Mouse (Mus musculus): Measurements from ENCODE around the gene 2210011C24Rik. TPM values are rescaled to one million over a fixed set of nuclear protein-coding genes. Genes with fewer than 3 reads are reported as not detected.
"Not testable (repeated sequence)": the region's sequence is repeated elsewhere in the genome, so short reads cannot be mapped to it uniquely, and the experiment has no call there.

Gene 2210011C24Rik
- total RNA-seq, 2 experiments from 2014 or later = 1.3 to 3.1 TPM

DNA sequence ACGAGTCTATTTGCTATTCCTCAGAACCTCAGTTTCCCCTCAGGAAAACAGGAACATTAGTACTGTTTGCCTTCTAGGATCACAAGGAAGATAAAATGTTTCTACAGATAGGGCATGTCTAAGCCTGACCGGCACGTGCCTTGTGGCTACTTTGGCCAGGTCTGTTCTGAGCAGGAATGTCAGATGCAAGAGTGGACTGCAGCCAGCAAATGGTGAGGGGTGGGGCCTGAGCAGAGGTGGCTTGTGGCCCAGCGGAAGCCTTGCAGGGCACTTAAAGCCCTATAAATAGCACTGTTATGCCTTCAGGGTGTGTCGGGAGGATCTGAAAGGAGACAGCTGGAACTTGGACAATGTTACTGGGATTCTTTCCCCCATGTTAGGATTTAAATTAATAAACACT, 11.1 kb upstream of the 2210011C24Rik start:
- intact Hi-C loops (cut with DNase I) = no loop called here
- no peak for DNase-seq (ENCODE audit: low spot score in 2 of 2)

DNA sequence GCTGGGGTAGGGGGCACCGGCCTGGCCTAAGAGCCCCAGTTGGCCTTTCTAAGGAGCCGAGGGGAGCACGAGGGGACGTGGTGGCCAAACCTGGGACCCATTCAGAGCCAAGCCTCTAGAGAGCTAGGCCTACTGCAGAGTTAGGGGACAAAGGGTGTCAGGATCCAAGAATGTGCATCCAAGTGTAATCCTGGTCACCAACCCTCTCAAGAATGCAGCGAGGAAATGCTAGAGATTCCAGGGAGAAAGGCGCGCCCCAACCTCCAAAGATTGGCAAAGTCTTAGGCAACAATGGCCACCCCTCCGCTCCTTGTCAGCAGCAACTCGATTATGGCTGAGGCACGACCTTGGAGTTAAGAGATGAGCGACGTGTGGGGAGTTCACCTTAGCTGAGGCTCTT, 9.6 kb upstream of the 2210011C24Rik start:
- intact Hi-C loops (cut with DNase I) = no loop called here
- DNase-seq (ENCODE audit: low spot score in 2 of 2) = no peak

DNA sequence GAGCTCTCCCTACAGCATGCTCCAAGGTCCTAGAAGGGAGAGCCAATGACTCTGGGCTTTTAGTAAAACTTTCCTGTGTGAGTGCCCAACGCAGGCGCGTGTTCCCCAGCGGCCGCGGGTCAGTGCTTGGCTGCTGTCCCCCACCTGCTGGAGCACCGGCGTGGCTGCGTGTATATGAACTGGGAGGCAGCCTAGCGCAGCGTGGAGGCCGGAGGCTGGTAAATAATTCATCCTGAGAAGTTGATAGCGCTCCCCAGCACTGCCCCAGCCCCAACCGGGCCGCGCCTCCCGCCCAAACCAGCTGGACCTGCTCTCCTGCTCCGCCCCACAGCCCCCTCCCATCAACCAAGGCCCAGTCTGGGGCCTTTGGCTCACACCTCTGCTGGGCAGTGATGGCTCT, 9.1 kb upstream of the 2210011C24Rik start, which contains the start of gene Palm3:
Palm3 (plus strand) TSS at position 376 of the 400 bp plus-strand sequence.
- intact Hi-C loops (cut with DNase I) = no loop called here
- no peak for DNase-seq (ENCODE audit: low spot score in 2 of 2)

DNA sequence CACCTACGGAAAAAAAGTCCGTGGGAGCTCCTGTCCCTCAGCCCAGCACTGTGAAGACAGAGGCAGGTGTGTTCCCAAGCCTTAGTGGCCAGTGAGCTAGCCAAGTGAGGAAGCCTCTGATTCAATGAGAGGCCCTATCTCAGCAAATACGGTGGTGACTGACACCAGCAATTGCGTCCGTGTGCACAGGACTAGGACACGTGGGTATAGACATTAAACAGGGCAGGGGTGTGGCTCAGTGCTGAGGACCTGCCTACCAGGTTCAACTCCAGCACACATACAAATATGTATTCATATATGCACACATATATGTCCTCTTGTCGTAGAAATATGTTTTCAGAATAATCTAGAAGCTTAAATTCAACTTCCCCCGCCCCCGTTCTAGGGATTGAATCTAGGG, 7.8 kb upstream of the 2210011C24Rik start:
- no peak for DNase-seq (ENCODE audit: low spot score in 2 of 2)
- intact Hi-C loops (cut with DNase I) = no loop called here

DNA sequence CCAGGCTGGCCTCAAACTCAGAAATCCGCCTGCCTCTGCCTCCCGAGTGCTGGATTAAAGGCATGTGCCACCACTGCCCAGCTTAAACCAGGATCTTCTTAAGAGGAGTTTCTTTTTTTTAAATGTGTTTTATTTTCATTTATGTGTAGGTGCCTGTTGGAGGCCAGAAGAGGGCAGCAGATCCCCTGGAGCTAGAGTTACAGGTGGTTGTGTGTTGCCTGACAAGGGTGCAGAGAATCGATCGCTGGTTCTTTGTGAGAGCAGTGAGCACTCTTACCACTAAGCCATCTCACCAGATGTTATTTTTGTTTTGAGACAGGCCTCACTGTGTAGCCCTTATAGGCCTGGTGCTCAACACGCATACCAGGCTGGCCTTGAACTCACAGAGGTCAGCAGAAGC, 3.9 kb upstream of the 2210011C24Rik start:
- intact Hi-C loops (cut with DNase I) = no loop called here
- no peak for DNase-seq (ENCODE audit: low spot score in 2 of 2)

DNA sequence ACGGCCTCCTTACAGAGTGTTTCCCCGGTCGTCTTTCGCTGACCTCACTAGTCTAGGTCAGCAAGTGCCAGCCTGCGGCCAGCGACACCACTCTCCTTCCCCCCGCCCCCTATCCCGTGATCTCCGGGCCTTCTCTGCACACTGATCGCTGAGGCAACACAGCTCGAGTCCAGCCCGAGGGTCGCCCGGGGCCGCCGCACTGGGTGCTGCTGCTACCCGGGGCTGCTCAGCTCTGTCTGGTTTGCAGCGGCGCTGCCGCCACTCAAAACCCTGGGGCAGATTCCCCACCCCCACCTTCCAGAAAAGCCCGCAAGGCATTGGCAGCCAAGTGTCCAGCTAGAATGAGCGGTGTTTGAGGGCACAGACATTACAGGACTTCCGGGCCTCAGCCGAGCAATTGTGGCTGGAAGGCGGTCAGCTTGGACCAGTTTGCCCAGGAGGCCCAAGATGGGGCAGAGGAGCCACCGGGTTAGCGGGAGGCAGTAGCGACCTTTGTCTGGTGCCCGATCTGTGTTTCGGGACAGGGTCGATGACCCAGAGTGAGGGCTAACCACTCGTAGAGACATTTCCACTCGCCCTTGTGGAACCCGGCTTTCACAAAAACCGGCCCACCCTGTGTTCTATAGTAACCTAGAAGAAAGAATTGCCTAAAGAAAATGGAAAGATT, 661 bp upstream of the 2210011C24Rik start:
- no peak for DNase-seq (ENCODE audit: low spot score in 2 of 2)
- intact Hi-C loops (cut with DNase I) = loop anchor here (5.0 kb wide), 1 partner anchor 55 kb away; the partner anchor contains the start of genes Gm10643 and Rfx1

DNA sequence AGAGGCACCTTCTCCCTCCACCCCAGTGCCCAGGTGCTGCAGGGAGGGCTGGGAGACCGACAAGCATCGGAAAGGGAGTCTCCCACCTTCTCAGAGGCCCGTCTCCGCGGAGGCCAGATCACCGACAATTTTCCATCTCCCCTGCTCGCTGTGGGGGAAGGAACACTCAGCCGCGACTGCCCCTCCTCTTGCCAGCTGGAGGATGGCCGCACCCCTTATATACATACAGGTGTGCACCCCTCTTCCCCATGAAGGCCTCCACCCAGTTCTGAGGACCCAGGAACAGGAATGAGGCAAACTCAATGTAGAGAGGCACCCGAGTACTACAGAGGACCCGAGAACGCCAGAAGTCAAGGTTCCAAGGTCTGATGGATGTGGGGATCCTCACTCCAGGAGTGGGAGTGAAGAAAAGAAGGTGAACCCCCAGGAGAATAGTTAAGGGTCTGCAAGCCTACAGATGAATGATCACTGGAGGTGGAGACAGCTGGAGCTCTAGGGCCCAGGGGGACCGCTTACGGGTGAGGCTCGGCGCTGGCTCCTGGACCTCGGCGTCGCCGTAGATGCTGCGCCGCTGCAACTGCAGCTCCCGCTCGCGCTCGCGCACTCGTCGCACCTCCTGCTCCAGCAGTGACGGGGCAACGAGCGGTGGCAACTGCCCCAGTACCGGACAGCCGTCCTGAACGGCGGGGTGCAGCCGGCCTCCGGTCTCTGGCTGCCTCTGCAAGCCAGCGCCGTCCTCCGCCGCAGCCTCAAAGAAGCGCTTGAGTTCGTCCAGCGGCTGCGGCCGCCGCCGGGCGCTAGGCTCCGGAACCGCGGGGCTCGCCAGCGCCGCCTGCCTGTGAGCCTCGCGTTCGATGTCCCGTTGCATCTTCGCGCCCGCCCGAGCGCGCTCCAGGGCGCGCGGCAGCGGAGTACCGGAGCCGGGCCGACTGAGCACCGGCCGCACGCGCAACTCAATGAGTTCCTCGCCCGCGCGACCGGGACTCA, 1.1 kb downstream of the 2210011C24Rik start:
- peak; percentile 65 for DNase-seq (ENCODE audit: low spot score in 2 of 2)
- intact Hi-C loops (cut with DNase I) = loop anchor here (5.0 kb wide), 1 partner anchor 56 kb away; the partner anchor contains the start of genes Gm10643 and Rfx1

DNA sequence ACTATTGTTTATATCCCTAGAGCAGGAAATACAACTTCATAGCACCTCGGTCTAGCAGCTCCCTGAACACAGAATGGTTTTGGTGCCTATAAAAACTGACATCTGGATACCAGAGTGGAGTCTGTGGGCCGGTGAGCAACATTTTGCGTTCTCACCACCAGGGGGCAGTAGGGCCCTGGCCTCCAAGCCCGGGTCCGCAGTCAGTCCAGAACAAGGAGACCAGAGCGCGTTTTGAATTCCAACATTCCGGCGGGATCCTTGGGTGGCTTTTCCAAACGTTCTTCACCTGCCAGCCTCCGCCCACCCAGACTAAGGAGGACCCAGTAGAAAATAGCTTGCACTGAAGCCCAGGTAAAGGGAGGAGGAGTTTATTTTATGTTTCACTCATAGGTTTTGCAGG, 2.1 kb downstream of the 2210011C24Rik start:
- intact Hi-C loops (cut with DNase I) = loop anchor here (5.0 kb wide), 1 partner anchor 57 kb away; the partner anchor contains the start of genes Gm10643 and Rfx1
- DNase-seq (ENCODE audit: low spot score in 2 of 2) = peak; percentile 83 to 84

DNA sequence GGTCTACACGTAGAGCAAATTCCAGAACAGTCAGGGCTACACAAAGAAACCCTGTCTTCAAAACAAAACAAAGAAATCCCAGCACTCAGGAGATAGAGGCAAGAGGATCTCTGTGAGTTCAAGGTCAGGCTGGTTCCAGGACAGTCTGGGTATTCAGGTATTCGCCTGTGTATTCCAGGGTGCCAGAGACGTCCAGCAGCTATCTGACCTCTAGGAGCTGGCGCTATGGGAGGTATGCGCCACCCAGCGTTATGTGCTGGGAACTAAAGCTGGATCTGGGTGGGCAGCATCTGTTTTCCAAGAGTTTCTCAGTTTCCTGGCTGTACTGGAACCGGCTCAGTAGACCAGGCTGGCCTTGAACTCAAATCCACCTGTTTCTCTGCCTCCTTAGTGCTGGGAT, 3.6 kb downstream of the 2210011C24Rik start:
- intact Hi-C loops (cut with DNase I) = no loop called here
- DNase-seq (ENCODE audit: low spot score in 2 of 2) = no peak

DNA sequence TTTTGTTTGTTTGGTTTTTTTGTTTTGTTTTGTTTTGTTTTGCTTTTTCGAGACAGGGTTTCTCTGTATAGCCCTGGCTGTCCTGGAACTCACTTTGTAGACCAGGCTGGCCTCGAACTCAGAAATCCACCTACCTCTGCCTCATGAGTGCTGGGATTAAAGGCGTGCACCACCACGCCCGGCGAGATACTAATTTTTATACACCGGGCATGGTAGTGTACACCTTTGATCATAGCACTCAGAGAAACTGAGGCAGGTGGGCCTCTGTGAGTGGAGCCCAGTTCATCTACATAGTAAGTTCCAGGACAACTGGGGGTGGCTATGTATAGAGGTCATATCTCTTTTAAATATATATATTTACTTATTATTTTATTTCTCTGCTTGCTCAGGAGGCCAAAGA, 6.5 kb downstream of the 2210011C24Rik start:
- intact Hi-C loops (cut with DNase I); DNase-seq (ENCODE audit: low spot score in 2 of 2): not testable (repeated sequence)

DNA sequence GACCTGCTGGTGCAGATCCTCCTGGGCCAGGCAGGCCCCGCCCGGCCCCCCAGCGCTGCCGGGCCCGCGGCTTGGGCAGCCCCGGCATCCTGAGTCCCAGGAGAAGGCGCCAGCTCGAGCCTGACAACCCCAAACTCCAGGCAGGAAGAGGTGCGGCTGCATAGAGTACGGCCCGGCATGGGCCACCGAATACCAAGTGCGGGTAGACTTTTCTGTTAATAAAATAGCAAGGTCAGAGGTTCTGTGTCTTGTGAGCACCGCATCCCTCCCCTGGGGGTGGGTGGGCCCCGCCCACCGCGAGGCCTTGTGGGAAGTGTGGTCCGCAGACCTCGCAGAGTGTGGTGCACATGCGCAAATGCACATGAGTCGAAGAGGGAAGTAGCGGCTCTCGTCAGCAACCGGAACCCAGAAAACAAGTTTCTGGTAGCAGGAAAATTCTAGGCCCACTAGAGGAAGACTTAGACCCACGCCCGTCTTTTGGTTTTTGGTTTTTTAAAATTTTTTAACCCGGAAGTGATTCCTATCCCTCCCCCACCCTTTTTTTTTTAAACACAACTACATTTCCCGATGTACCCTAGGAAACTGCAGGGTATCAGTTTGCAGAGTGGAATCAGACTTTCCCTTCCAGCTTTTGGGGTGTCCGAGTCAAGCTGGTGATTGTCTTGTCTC, 7.3 kb downstream of the 2210011C24Rik start:
- intact Hi-C loops (cut with DNase I) = no loop called here
- DNase-seq (ENCODE audit: low spot score in 2 of 2) = peak; percentile 92 to 93

DNA sequence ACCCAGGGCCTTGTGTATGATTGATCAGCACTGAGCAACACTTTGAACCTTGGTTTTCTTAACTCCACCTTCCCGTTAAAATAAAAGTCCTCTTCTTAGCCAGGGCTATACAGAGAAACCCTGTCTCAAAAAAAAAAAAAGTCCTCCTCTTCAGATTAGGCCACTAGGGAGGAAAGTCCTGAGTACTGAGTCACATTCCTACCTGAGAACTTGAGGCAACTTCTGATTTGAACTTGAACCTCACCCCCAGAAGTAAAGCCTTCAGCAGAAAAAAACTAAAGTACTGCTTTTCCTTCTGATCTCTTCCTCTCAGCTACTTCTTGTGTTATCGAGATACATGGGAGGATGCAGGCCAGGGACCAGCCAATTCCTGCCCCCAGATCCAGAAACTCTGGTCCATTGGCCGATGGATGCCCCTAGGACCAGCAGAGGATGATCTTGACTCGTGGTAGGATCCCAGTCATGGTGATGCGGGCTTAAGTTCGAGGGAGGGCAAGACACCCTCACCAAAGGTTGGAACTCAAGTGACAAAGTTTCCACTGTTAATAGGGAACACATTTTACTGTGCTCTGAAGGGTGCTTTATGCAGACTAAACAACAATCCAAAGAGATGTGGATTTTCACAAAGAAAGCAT, 8.2 kb downstream of the 2210011C24Rik start:
- no peak for DNase-seq (ENCODE audit: low spot score in 2 of 2)
- intact Hi-C loops (cut with DNase I) = no loop called here

DNA sequence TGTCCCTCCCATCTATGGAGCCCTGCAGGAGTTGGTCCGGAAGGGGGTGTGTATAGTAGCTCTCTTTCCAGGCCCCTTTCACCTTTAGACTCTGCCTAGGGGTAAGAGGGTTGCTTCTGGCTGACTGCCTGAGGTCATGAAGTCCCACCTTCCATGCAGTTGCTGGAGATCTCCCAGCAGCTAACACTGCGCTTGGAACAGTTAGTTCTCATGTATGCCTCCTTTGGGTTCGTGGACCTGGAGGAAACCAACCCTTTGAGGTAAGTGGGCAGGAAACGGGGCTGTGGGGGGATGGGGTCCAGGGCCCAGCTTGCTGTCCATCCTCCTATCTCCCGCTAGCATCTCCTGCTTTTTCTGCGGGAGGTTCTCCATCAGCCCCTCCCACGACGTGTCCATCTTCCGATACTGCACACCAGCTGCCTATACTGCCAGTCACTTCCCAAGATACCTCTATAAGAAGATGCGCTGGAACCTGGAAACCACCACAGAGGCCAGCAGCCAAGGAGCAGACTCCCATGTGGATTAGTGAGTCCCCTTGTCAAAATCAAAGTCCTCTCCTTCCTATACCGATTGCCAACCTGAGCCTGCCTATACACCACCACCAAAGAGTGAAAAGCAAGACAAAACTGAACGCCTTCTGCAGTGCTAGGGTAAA, 8.9 kb downstream of the 2210011C24Rik start:
- DNase-seq (ENCODE audit: low spot score in 2 of 2) = no peak
- intact Hi-C loops (cut with DNase I) = no loop called here

DNA sequence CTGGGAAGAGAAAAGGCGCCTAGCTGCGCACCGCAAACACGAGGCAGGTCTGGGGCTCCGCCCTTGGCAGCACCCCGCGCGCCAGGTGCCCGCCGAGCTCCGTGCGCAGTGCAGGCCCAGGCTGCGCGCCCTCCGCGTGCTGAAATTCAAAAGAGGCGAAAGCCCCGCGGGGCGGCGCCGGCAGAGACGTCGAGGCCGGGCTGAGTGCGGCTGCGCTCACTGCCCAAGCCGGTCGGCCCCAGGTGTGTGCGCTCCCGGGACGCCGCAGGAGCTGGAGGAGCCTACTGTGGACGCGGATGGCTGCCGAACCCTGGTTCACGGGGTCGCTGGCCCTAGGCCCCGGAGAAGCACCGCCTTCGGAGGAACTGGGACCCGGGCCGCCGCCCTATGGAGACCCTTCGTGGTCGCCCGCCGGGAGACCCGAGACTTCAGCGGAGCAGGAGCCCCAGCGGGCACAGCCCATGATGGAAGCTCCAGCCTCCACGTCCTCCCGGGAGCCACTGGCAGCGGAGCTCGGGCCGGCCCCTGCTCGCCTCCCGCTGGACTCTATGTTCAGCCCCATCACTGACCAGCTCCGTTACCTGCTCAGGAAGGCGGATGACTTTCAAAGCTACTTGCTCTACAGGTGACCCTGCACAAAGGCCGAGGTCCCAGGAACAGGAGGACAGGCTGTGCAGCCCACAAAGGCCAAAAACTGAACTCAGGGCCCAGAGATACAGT, 10.5 kb downstream of the 2210011C24Rik start, which contains the start of gene 1700067K01Rik:
1700067K01Rik (plus strand) TSS at position 222 of the 720 bp plus-strand sequence.
- intact Hi-C loops (cut with DNase I) = no loop called here
- no peak for DNase-seq (ENCODE audit: low spot score in 2 of 2)

DNA sequence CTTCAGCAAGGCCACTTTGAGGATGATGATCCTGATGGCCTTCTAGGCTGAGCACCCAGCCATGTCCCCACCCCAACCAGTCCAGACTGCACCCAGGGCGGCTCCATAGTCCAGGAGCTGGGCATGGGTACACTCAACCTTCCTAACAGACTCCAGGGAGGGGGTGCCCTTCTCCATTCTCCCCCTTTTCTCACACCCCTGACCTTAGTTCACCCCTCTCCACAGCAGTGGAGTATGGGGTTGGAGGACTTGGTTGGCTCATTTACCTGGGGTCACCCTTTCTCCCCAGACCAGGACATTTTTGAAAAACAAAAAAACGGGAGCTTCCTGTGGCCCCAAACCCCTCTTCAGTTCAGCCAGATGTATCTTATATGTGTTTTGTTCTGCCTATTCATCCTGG, 12.1 kb downstream of the 2210011C24Rik start:
- DNase-seq (ENCODE audit: low spot score in 2 of 2) = no peak
- intact Hi-C loops (cut with DNase I) = loop anchor here (5.0 kb wide), 1 partner anchor 98 kb away; the partner anchor contains the start of gene Adgrl1

DNA sequence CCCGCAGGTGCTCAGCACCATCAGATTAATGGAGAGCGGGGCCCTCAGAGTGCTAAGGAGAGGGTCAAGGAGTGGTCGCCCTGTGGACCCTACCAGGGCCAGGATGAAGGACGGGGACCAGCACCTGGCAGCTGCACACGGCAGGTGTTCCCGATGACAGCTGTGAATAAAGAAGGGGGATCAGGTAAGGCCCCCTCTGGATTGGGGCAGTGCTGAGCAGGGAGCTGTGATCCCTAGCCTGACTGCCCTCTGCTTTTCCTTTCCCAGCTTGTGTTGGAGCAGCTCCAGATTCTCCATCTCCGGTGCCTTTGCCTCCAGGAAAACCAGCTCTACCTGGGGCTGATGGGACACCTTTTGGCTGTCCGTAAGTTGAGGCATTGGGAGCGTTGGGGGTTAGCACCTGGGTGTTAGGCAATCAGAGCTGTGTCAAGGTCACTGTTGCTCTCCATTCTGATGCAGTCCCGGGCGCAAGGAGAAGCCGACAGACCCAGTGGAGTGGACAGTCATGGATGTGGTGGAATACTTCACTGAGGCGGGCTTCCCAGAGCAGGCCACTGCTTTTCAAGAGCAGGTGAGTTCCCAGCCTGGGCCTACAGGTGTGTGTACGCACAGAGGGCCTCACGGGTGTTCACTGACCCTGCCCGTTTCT, 12.8 kb downstream of the 2210011C24Rik start:
- intact Hi-C loops (cut with DNase I) = loop anchor here (5.0 kb wide), 1 partner anchor 97 kb away; the partner anchor contains the start of gene Adgrl1
- DNase-seq (ENCODE audit: low spot score in 2 of 2) = no peak

DNA sequence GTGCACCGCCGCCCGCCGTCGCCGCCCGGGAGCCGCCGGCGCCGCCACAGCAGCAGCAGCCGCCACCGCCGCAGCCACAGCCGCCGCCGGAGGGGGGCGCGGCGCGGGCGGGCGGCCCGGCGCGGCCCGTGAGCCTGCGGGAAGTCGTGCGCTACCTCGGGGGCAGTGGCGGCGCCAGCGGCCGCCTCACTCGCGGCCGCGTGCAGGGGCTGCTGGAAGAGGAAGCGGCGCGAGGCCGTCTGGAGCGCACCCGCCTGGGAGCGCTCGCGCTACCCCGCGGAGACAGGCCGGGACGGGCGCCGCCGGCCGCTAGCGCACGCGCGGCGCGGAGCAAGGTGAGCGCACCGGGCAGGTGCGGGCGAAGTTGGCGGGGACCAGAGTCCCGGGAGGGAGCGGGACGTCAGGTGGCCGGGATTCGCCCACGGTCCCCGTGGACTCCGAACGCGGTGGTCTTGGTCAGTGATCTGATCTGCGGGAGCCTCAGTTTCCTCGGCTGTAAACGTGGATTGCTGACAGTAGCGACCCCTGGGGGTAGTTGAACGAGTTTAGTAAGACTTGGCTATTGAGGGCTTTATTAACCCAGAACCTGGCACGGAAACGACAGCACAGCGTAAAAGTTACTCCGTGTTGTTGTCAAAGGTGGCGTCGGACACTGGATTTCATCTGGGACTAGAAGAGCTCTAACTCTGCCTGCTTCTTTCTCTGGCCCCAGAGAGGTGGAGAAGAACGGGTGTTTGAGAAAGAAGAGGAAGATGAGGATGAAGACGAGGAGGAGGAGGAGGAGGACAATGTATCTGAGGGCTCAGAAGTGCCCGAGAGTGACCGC, 13.5 kb downstream of the 2210011C24Rik start:
- peak; percentile 64 to 65 for DNase-seq (ENCODE audit: low spot score in 2 of 2)
- intact Hi-C loops (cut with DNase I) = loop anchor here (5.0 kb wide), 1 partner anchor 96 kb away; the partner anchor contains the start of gene Adgrl1

Measured in left cerebral cortex, postnatal 36 days (tissue).